Mouse (Mus musculus) E14TG2a.4 (cell line): ENCODE measurements around the gene Bcl9.

ENCODE experiments used
- CTCF ChIP-seq: conservative IDR thresholded peaks from 2 replicates; pipeline ENCODE4 v1.5.1; 2014; ENCODE audit warnings: low read length
- POU5F1 ChIP-seq: IDR thresholded peaks from 2 replicates; pipeline ENCODE4 v1.6.1; 2014; ENCODE audit warnings: low read length, borderline replicate concordance

DNA sequence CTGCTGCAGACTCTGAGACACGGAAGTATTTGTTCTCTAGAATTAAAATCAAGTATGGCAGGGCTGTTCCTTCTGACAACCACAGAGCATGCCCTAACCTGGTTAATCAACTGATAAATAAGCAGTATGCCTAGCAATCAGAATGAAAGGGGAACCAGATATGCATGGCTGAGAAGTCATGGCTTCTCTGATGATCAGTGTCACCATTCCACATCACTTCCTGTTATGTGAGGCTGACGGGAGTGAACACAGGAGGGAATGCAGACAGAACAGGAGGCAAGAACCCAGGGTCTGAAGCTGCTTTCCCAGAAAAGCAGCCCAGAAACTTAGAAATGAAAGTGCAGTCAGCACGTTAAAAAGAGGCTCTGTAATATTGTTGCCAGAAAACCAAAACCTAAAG is 91.2 kb downstream of the Bcl9 start:
- no peak for TF ChIP-seq POU5F1
- TF ChIP-seq CTCF, result no peak
